Mouse (Mus musculus) v-Abl transformed pro-B cells (cell line): ENCODE measurements around the gene Entpd7.

ENCODE experiments used
- in situ Hi-C, 2 experiments: fragments of 400-800 bp; cut with MboI; formaldehyde crosslinking; loops; one replicate each; pipeline ENCODE4 v1.15.1; 2025; ENCODE audit not compliant: unreplicated experiment in 2 of 2

The Entpd7 gene

GRCm38 (mm10) chr19:43689419-43690246 is at the start of gene Entpd7:
Gene Entpd7 (plus strand): TSS chr19:43689672.
- in situ Hi-C loops, result loop anchor here in 1 of 2 experiments (25.0 kb wide), 2 partner anchors 698 to 1323 kb away; partner anchors contain the start of genes Lzts2, Mrpl43 and Twnk

GRCm38 (mm10) chr19:43641833-43642232 is 47.6 kb upstream of the Entpd7 start:
- in situ Hi-C loops, result loop anchor here in 1 of 2 experiments (10.0 kb wide), 1 partner anchor 313 kb away; no protein-coding TSS in a partner anchor

- in situ Hi-C loops, result loop anchor here in 1 of 2 experiments (10.0 kb wide), 1 partner anchor 312 kb away; no protein-coding TSS in a partner anchor
Observed at GRCm38 (mm10) chr19:43642843-43643242, 46.6 kb upstream of the Entpd7 start.

GRCm38 (mm10) chr19:43645508-43645907 is 44.0 kb upstream of the Entpd7 start:
- in situ Hi-C loops, result loop anchor here in 1 of 2 experiments (10.0 kb wide), 1 partner anchor 309 kb away; no protein-coding TSS in a partner anchor

GRCm38 (mm10) chr19:43646852-43647251 is 42.6 kb upstream of the Entpd7 start:
- in situ Hi-C loops, result loop anchor here in 1 of 2 experiments (10.0 kb wide), 1 partner anchor 308 kb away; no protein-coding TSS in a partner anchor

GRCm38 (mm10) chr19:43647261-43647660 is 42.2 kb upstream of the Entpd7 start:
- in situ Hi-C loops, result loop anchor here in 1 of 2 experiments (10.0 kb wide), 1 partner anchor 308 kb away; no protein-coding TSS in a partner anchor

GRCm38 (mm10) chr19:43648343-43648742 is 41.1 kb upstream of the Entpd7 start:
- in situ Hi-C loops, result loop anchor here in 1 of 2 experiments (10.0 kb wide), 1 partner anchor 306 kb away; no protein-coding TSS in a partner anchor

- in situ Hi-C loops, result loop anchor here (25.0 kb wide), 1 partner anchor 864 kb away; the partner anchor contains the start of gene Hps1 (in 2 of the 2)
Observed at GRCm38 (mm10) chr19:43651241-43651785, 38.2 kb upstream of the Entpd7 start.

GRCm38 (mm10) chr19:43655735-43656492 is 33.6 kb upstream of the Entpd7 start:
- in situ Hi-C loops, result loop anchor here (5.0 to 25.0 kb wide), 2 partner anchors 159 to 869 kb away; partner anchors contain the start of gene Hps1 (in 2 of the 2)

- in situ Hi-C loops, result loop anchor here (5.0 to 25.0 kb wide), 3 partner anchors 32 to 872 kb away; partner anchors contain the start of gene Hps1 (in 2 of the 2)
Observed at GRCm38 (mm10) chr19:43659632-43660031, 29.8 kb upstream of the Entpd7 start.

- in situ Hi-C loops, result loop anchor here (5.0 to 25.0 kb wide), 2 partner anchors 33 to 873 kb away; partner anchors contain the start of gene Hps1 (in 2 of the 2)
Observed at GRCm38 (mm10) chr19:43660774-43661173, 28.7 kb upstream of the Entpd7 start.

- in situ Hi-C loops, result loop anchor here (5.0 to 25.0 kb wide), 2 partner anchors 35 to 875 kb away; partner anchors contain the start of gene Hps1 (in 2 of the 2)
Observed at GRCm38 (mm10) chr19:43662176-43662967, 27.1 kb upstream of the Entpd7 start.

GRCm38 (mm10) chr19:43663471-43663870 is 26.0 kb upstream of the Entpd7 start:
- in situ Hi-C loops, result loop anchor here (5.0 to 25.0 kb wide), 2 partner anchors 36 to 876 kb away; partner anchors contain the start of gene Hps1 (in 2 of the 2)

- in situ Hi-C loops, result loop anchor here (25.0 kb wide), 1 partner anchor 878 kb away; the partner anchor contains the start of gene Hps1 (in 2 of the 2)
Observed at GRCm38 (mm10) chr19:43665441-43666048, 23.9 kb upstream of the Entpd7 start.

- in situ Hi-C loops, result loop anchor here (25.0 kb wide), 1 partner anchor 880 kb away; the partner anchor contains the start of gene Hps1 (in 2 of the 2)
Observed at GRCm38 (mm10) chr19:43666661-43667429, 22.6 kb upstream of the Entpd7 start.

- in situ Hi-C loops, result loop anchor here (25.0 kb wide), 1 partner anchor 880 kb away; the partner anchor contains the start of gene Hps1 (in 2 of the 2)
Observed at GRCm38 (mm10) chr19:43667430-43667809, 22.1 kb upstream of the Entpd7 start.

- in situ Hi-C loops, result loop anchor here (25.0 kb wide), 1 partner anchor 882 kb away; the partner anchor contains the start of gene Hps1 (in 2 of the 2)
Observed at GRCm38 (mm10) chr19:43669136-43669759, 20.2 kb upstream of the Entpd7 start.
